Mouse (Mus musculus): ENCODE measurements around the gene Myo9a. TPM values are rescaled to one million over a fixed set of nuclear protein-coding genes. Genes with fewer than 3 reads are reported as not detected.

Gene Myo9a
- polyA plus RNA-seq, 1 experiment from 2014 or later: 26.8 TPM

- H3K4me1 ChIP-seq (ENCODE audit: control insufficient read depth, insufficient read depth, low read length): peaks cover 7% of the 10 kb centered on the region
- 0 out of 2 replicates have a peak, but pooled peaks have one; percentile 36 for ATAC-seq
- peak overlapping the region; percentile 18; the same call in 1 of the 2 replicates for H3K4me3 ChIP-seq (ENCODE audit: low read depth, low read length)
- H3K27ac ChIP-seq (ENCODE audit: low read length): no peak overlapping the region
- peak overlapping the region; percentile 57; the same call in 1 of the 2 replicates for H3K9ac ChIP-seq (ENCODE audit: low read depth, low read length)
- no peaks in the 10 kb centered on the region for H3K27me3 ChIP-seq (ENCODE audit: control insufficient read depth, insufficient read depth, low read depth, low read length)
- no peaks in the 10 kb centered on the region for H3K9me3 ChIP-seq (replicated peaks; ENCODE audit: control insufficient read depth, low read length, poor library complexity, severe bottlenecking)
- H3K36me3 ChIP-seq (ENCODE audit: control insufficient read depth, insufficient read depth, low read length): no peaks in the 10 kb centered on the region
- WGBS: 19% methylated on average over 10 of the region's 10 CpGs
- peak overlapping the region; percentile 53 for H3K4me2 ChIP-seq (ENCODE audit: low read length)
Measured at GRCm38 (mm10) chr9:59723096-59723657, 27.5 kb upstream of the Myo9a start.

- Histone ChIP-seq H3K9ac (ENCODE audit: low read depth, low read length) (no peak overlapping the region), H3K36me3 (ENCODE audit: control insufficient read depth, insufficient read depth, low read length) (no peaks in the 10 kb centered on the region), H3K9me3 (replicated peaks; ENCODE audit: control insufficient read depth, low read length, poor library complexity, severe bottlenecking) (no peaks in the 10 kb centered on the region), H3K27me3 (ENCODE audit: control insufficient read depth, insufficient read depth, low read depth, low read length) (no peaks in the 10 kb centered on the region), H3K4me1 (ENCODE audit: control insufficient read depth, insufficient read depth, low read length) (peaks cover 7% of the 10 kb centered on the region), H3K27ac (ENCODE audit: low read length) (no peak overlapping the region), H3K4me3 (ENCODE audit: low read depth, low read length) (no peak overlapping the region), H3K4me2 (ENCODE audit: low read length) (no peak overlapping the region; the same call in 1 of the 2 replicates)
- 62% methylated on average over 8 of the region's 8 CpGs for WGBS
- no peak for ATAC-seq
Measured at GRCm38 (mm10) chr9:59723791-59724442, 26.8 kb upstream of the Myo9a start.

- no peak for ATAC-seq
- H3K27ac ChIP-seq (ENCODE audit: low read length): no peak overlapping the region
- H3K27me3 ChIP-seq (ENCODE audit: control insufficient read depth, insufficient read depth, low read depth, low read length): no peaks in the 10 kb centered on the region
- no peak overlapping the region for H3K4me2 ChIP-seq (ENCODE audit: low read length)
- 93% methylated on average over 10 of the region's 10 CpGs for WGBS
- H3K36me3 ChIP-seq (ENCODE audit: control insufficient read depth, insufficient read depth, low read length): no peaks in the 10 kb centered on the region
- no peak overlapping the region for H3K4me3 ChIP-seq (ENCODE audit: low read depth, low read length)
- H3K4me1 ChIP-seq (ENCODE audit: control insufficient read depth, insufficient read depth, low read length): peaks cover 7% of the 10 kb centered on the region
- H3K9me3 ChIP-seq (replicated peaks; ENCODE audit: control insufficient read depth, low read length, poor library complexity, severe bottlenecking): no peaks in the 10 kb centered on the region
- H3K9ac ChIP-seq (ENCODE audit: low read depth, low read length): no peak overlapping the region
Measured at GRCm38 (mm10) chr9:59725515-59725914, 25.2 kb upstream of the Myo9a start.

- peaks cover 7% of the 10 kb centered on the region for H3K4me1 ChIP-seq (ENCODE audit: control insufficient read depth, insufficient read depth, low read length)
- no peak overlapping the region for H3K4me2 ChIP-seq (ENCODE audit: low read length)
- H3K27me3 ChIP-seq (ENCODE audit: control insufficient read depth, insufficient read depth, low read depth, low read length): no peaks in the 10 kb centered on the region
- no peak overlapping the region for H3K27ac ChIP-seq (ENCODE audit: low read length)
- H3K4me3 ChIP-seq (ENCODE audit: low read depth, low read length): no peak overlapping the region
- H3K9me3 ChIP-seq (replicated peaks; ENCODE audit: control insufficient read depth, low read length, poor library complexity, severe bottlenecking): no peaks in the 10 kb centered on the region
- WGBS: 84% methylated on average over 11 of the region's 11 CpGs
- H3K9ac ChIP-seq (ENCODE audit: low read depth, low read length): no peak overlapping the region
- ATAC-seq: no peak
- no peaks in the 10 kb centered on the region for H3K36me3 ChIP-seq (ENCODE audit: control insufficient read depth, insufficient read depth, low read length)
Measured at GRCm38 (mm10) chr9:59727569-59728286, 23.0 kb upstream of the Myo9a start.

- no peak for ATAC-seq
- Histone ChIP-seq H3K9ac (ENCODE audit: low read depth, low read length) (no peak overlapping the region), H3K4me1 (ENCODE audit: control insufficient read depth, insufficient read depth, low read length) (no peaks in the 10 kb centered on the region), H3K27me3 (ENCODE audit: control insufficient read depth, insufficient read depth, low read depth, low read length) (no peaks in the 10 kb centered on the region), H3K4me3 (ENCODE audit: low read depth, low read length) (no peak overlapping the region), H3K27ac (ENCODE audit: low read length) (no peak overlapping the region), H3K4me2 (ENCODE audit: low read length) (no peak overlapping the region), H3K9me3 (replicated peaks; ENCODE audit: control insufficient read depth, low read length, poor library complexity, severe bottlenecking) (no peaks in the 10 kb centered on the region), H3K36me3 (ENCODE audit: control insufficient read depth, insufficient read depth, low read length) (no peaks in the 10 kb centered on the region)
- WGBS: 93% methylated on average over 5 of the region's 5 CpGs
Measured at GRCm38 (mm10) chr9:59731136-59731535, 19.6 kb upstream of the Myo9a start.

- no peak overlapping the region for H3K27ac ChIP-seq (ENCODE audit: low read length)
- no peaks in the 10 kb centered on the region for H3K9me3 ChIP-seq (replicated peaks; ENCODE audit: control insufficient read depth, low read length, poor library complexity, severe bottlenecking)
- no peak overlapping the region for H3K9ac ChIP-seq (ENCODE audit: low read depth, low read length)
- WGBS: 82% methylated on average over 6 of the region's 6 CpGs
- no peaks in the 10 kb centered on the region for H3K36me3 ChIP-seq (ENCODE audit: control insufficient read depth, insufficient read depth, low read length)
- H3K4me2 ChIP-seq (ENCODE audit: low read length): no peak overlapping the region
- no peaks in the 10 kb centered on the region for H3K4me1 ChIP-seq (ENCODE audit: control insufficient read depth, insufficient read depth, low read length)
- H3K4me3 ChIP-seq (ENCODE audit: low read depth, low read length): no peak overlapping the region
- no peaks in the 10 kb centered on the region for H3K27me3 ChIP-seq (ENCODE audit: control insufficient read depth, insufficient read depth, low read depth, low read length)
- no peak for ATAC-seq
Measured at GRCm38 (mm10) chr9:59733075-59733474, 17.6 kb upstream of the Myo9a start.

GRCm38 (mm10) chr9:59735394-59735793, 15.3 kb upstream of the Myo9a start:
- no peaks in the 10 kb centered on the region for H3K27me3 ChIP-seq (ENCODE audit: control insufficient read depth, insufficient read depth, low read depth, low read length)
- no peak overlapping the region for H3K27ac ChIP-seq (ENCODE audit: low read length)
- H3K4me2 ChIP-seq (ENCODE audit: low read length): no peak overlapping the region
- no peaks in the 10 kb centered on the region for H3K36me3 ChIP-seq (ENCODE audit: control insufficient read depth, insufficient read depth, low read length)
- no peak overlapping the region for H3K4me3 ChIP-seq (ENCODE audit: low read depth, low read length)
- ATAC-seq: no peak
- H3K9me3 ChIP-seq (replicated peaks; ENCODE audit: control insufficient read depth, low read length, poor library complexity, severe bottlenecking): no peaks in the 10 kb centered on the region
- WGBS: 65% methylated on average over 4 of the region's 4 CpGs
- no peaks in the 10 kb centered on the region for H3K4me1 ChIP-seq (ENCODE audit: control insufficient read depth, insufficient read depth, low read length)
- H3K9ac ChIP-seq (ENCODE audit: low read depth, low read length): no peak overlapping the region

- Histone ChIP-seq H3K9ac (ENCODE audit: low read depth, low read length) (no peak overlapping the region), H3K4me3 (ENCODE audit: low read depth, low read length) (no peak overlapping the region), H3K27me3 (ENCODE audit: control insufficient read depth, insufficient read depth, low read depth, low read length) (no peaks in the 10 kb centered on the region), H3K4me1 (ENCODE audit: control insufficient read depth, insufficient read depth, low read length) (no peaks in the 10 kb centered on the region), H3K27ac (ENCODE audit: low read length) (no peak overlapping the region), H3K4me2 (ENCODE audit: low read length) (no peak overlapping the region), H3K36me3 (ENCODE audit: control insufficient read depth, insufficient read depth, low read length) (no peaks in the 10 kb centered on the region), H3K9me3 (replicated peaks; ENCODE audit: control insufficient read depth, low read length, poor library complexity, severe bottlenecking) (no peaks in the 10 kb centered on the region)
- ATAC-seq: no peak
- 89% methylated on average over 2 of the region's 2 CpGs for WGBS
Measured at GRCm38 (mm10) chr9:59740593-59740992, 10.1 kb upstream of the Myo9a start.

- no peak for ATAC-seq
- Histone ChIP-seq H3K27me3 (ENCODE audit: control insufficient read depth, insufficient read depth, low read depth, low read length) (no peaks in the 10 kb centered on the region), H3K36me3 (ENCODE audit: control insufficient read depth, insufficient read depth, low read length) (no peaks in the 10 kb centered on the region), H3K4me2 (ENCODE audit: low read length) (no peak overlapping the region), H3K4me3 (ENCODE audit: low read depth, low read length) (no peak overlapping the region), H3K9me3 (replicated peaks; ENCODE audit: control insufficient read depth, low read length, poor library complexity, severe bottlenecking) (no peaks in the 10 kb centered on the region), H3K27ac (ENCODE audit: low read length) (no peak overlapping the region), H3K4me1 (ENCODE audit: control insufficient read depth, insufficient read depth, low read length) (no peaks in the 10 kb centered on the region), H3K9ac (ENCODE audit: low read depth, low read length) (no peak overlapping the region)
- 95% methylated on average over 3 of the region's 3 CpGs for WGBS
Measured at GRCm38 (mm10) chr9:59743903-59744302, 6.8 kb upstream of the Myo9a start.

Measured in midbrain, embryonic 16.5 days (tissue).